Mouse (Mus musculus) thymus, postnatal 0 days (tissue): ENCODE data around the gene Clec2l. TPM values are rescaled to one million over a fixed set of nuclear protein-coding genes. Genes with fewer than 3 reads are reported as not detected.
A peak's percentile ranks its signal among the peaks of the same experiment; 100 is the strongest.

ENCODE experiments used
- DNase-seq: peaks from one replicate; pipeline ENCODE4 v3.0.0-alpha.2; 2015; ENCODE audit warnings: low spot score
- polyA plus RNA-seq: library from polyadenylated mRNA; unstranded; fragments of >200 nt; fragmentation: Nextera tagmentation; extraction: Ambion mirVana; gene quantifications from 2 replicates; pipeline ENCODE4 v1.2.1, GENCODE M21; 2015

Gene Clec2l
- polyA plus RNA-seq: 0.27 and 0.31 TPM in 2 replicates

GRCm38 (mm10) chr6:38662714-38663615, at the start of gene Clec2l:
Gene Clec2l, plus strand, starts transcription at chr6:38663069.
- no peak for DNase-seq

GRCm38 (mm10) chr6:38622406-38622805, 40.5 kb upstream of the Clec2l start:
- no peak for DNase-seq

GRCm38 (mm10) chr6:38623457-38623856, 39.4 kb upstream of the Clec2l start:
- DNase-seq: no peak

GRCm38 (mm10) chr6:38624439-38624838, 38.4 kb upstream of the Clec2l start:
- DNase-seq: no peak

- no peak for DNase-seq
These were observed 36.8 kb upstream of the Clec2l start for GRCm38 (mm10) chr6:38626086-38626485.

- DNase-seq: no peak
These were observed 35.8 kb upstream of the Clec2l start for GRCm38 (mm10) chr6:38627081-38627480.

- no peak for DNase-seq
These were observed 35.4 kb upstream of the Clec2l start for GRCm38 (mm10) chr6:38627486-38627885.

GRCm38 (mm10) chr6:38629556-38629955, 33.3 kb upstream of the Clec2l start:
- no peak for DNase-seq

- no peak for DNase-seq
These were observed 30.0 kb upstream of the Clec2l start for GRCm38 (mm10) chr6:38632826-38633225.

- DNase-seq: no peak
These were observed 28.4 kb upstream of the Clec2l start for GRCm38 (mm10) chr6:38634461-38634860.

GRCm38 (mm10) chr6:38635941-38636851, 26.7 kb upstream of the Clec2l start:
- no peak for DNase-seq

- peak; percentile 7 for DNase-seq
These were observed 25.8 kb upstream of the Clec2l start, which contains the start of gene Klrg2 for GRCm38 (mm10) chr6:38636852-38637618. Gene Klrg2, minus strand, starts transcription at chr6:38637242.

GRCm38 (mm10) chr6:38640401-38640800, 22.5 kb upstream of the Clec2l start:
- no peak for DNase-seq

GRCm38 (mm10) chr6:38641228-38641627, 21.6 kb upstream of the Clec2l start:
- no peak for DNase-seq

GRCm38 (mm10) chr6:38641645-38642044, 21.2 kb upstream of the Clec2l start:
- no peak for DNase-seq

- no peak for DNase-seq
These were observed 20.3 kb upstream of the Clec2l start for GRCm38 (mm10) chr6:38642593-38642992.

- no peak for DNase-seq
These were observed 19.8 kb upstream of the Clec2l start for GRCm38 (mm10) chr6:38643039-38643438.

GRCm38 (mm10) chr6:38649545-38649944, 13.3 kb upstream of the Clec2l start:
- DNase-seq: peak; percentile 38

GRCm38 (mm10) chr6:38650263-38650937, 12.5 kb upstream of the Clec2l start:
- DNase-seq: peak; percentile 67

- DNase-seq: no peak
These were observed 1.2 kb upstream of the Clec2l start for GRCm38 (mm10) chr6:38661626-38662025.
